Mouse (Mus musculus) heart, adult 2 months (tissue): Measurements from ENCODE around the gene Zswim3. TPM values are rescaled to one million over a fixed set of nuclear protein-coding genes. Genes with fewer than 3 reads are reported as not detected.
"Not testable (repeated sequence)": the region's sequence is repeated elsewhere in the genome, so short reads cannot be mapped to it uniquely, and the experiment has no call there.

ENCODE experiments used
- DNase-seq, 2 experiments: peaks; one replicate each; pipeline ENCODE4 v3.0.0; 2021
- H3K27ac ChIP-seq: fragments of 200-600 bp; 2 replicates; pipeline ENCODE4 v1.8.1; 2022
- H3K27me3 ChIP-seq: fragments of 200-500 bp; 2 replicates; pipeline ENCODE4 v1.6.1; 2012; ENCODE audit warnings: mild to moderate bottlenecking, low read length, inconsistent platforms, mixed read lengths; ENCODE audit not compliant: control insufficient read depth, insufficient read depth
- H3K36me3 ChIP-seq: fragments of 200-500 bp; 2 replicates; pipeline ENCODE4 v1.6.1; 2012; ENCODE audit warnings: low read length, inconsistent platforms; ENCODE audit not compliant: control insufficient read depth, insufficient read depth
- H3K4me1 ChIP-seq: fragments of 200-500 bp; 2 replicates; pipeline ENCODE4 v1.6.1; 2011; ENCODE audit warnings: low read length; ENCODE audit not compliant: control insufficient read depth, insufficient read depth
- H3K4me3 ChIP-seq: fragments of 200-600 bp; 2 replicates; pipeline ENCODE4 v1.8.1; 2022
- H3K79me2 ChIP-seq: fragments of 200-500 bp; replicated peaks from 2 replicates; pipeline ENCODE4 v1.6.1; 2012; ENCODE audit warnings: mild to moderate bottlenecking, inconsistent platforms, low read length, moderate library complexity, mixed read lengths; ENCODE audit not compliant: control insufficient read depth, insufficient read depth
- H3K9ac ChIP-seq: fragments of 200-500 bp; 2 replicates; pipeline ENCODE4 v1.6.1; 2012; ENCODE audit warnings: low read depth, mild to moderate bottlenecking, control low read depth, inconsistent platforms, low read length, mixed read lengths
- CTCF ChIP-seq: fragments of 200-600 bp; IDR thresholded peaks from 2 replicates; pipeline ENCODE4 v1.8.1; 2022; ENCODE audit warnings: antibody characterized with exemption, mild to moderate bottlenecking, moderate library complexity
- EP300 ChIP-seq: fragments of 200-500 bp; IDR thresholded peaks from 2 replicates; pipeline ENCODE4 v1.6.1; 2011; ENCODE audit warnings: low read depth, low read length, control low read depth; ENCODE audit not compliant: insufficient read depth
- POLR2A ChIP-seq: fragments of 200-500 bp; IDR thresholded peaks from 2 replicates; pipeline ENCODE4 v1.6.1; 2011; ENCODE audit warnings: mild to moderate bottlenecking, low read depth, low read length, control low read depth; ENCODE audit not compliant: insufficient read depth
- WGBS: fragments of 180-500 bp; shearing (Covaris S2); methylation state at CpG from one replicate; pipeline ENCODE4 v1.1.7; 2018; 5-methylcytosine and 5-hydroxymethylcytosine counted together
- intact Hi-C: fragments of 180-260 bp; cut with DNase I; formaldehyde crosslinking; loops from one replicate; pipeline ENCODE4 v1.15.1; 2025
- polyA plus RNA-seq: library from polyadenylated mRNA; depleted of rRNA; stranded (reverse); fragments of >200 nt; gene quantifications from 2 replicates; pipeline ENCODE4 v1.2.3, GENCODE M21; 2012
- total RNA-seq, 2 experiments: library from RNA; stranded (reverse); gene quantifications; 2 replicates each; pipeline ENCODE4 v1.2.3; 2021

Gene Zswim3
- total and polyA plus RNA-seq, 3 experiments, result 1.7 to 2.1 (median 2.1) TPM

GRCm38 (mm10) chr2:164859155-164859554 lies 54.3 kb downstream of the Zswim3 start:
- H3K4me1 ChIP-seq, result peaks cover 12% of the 10 kb centered on the region
- TF ChIP-seq EP300, result no peak
- TF ChIP-seq POLR2A, result no peak
- TF ChIP-seq CTCF, result no peak
- H3K36me3 ChIP-seq, result no peaks in the 10 kb centered on the region
- no peaks in the 10 kb centered on the region for H3K27me3 ChIP-seq
- H3K79me2 ChIP-seq, result no peaks in the 10 kb centered on the region
- no peak overlapping the region for H3K27ac ChIP-seq
- intact Hi-C loops, result no loop called here
- DNase-seq, result no peak
- H3K4me3 ChIP-seq, result no peak overlapping the region
- 72% methylated on average over 2 of the region's 2 CpGs for WGBS
- H3K9ac ChIP-seq, result no peak overlapping the region

- H3K27me3 ChIP-seq, result no peaks in the 10 kb centered on the region
- WGBS, result 85% methylated on average over 9 of the region's 9 CpGs
- intact Hi-C loops, result no loop called here
- H3K4me3 ChIP-seq, result no peak overlapping the region
- H3K79me2 ChIP-seq, result no peaks in the 10 kb centered on the region
- H3K27ac ChIP-seq, result no peak overlapping the region
- H3K9ac ChIP-seq, result no peak overlapping the region
- H3K4me1 ChIP-seq, result peaks cover 12% of the 10 kb centered on the region
- no peak for TF ChIP-seq POLR2A
- TF ChIP-seq EP300, result no peak
- TF ChIP-seq CTCF, result no peak
- H3K36me3 ChIP-seq, result no peaks in the 10 kb centered on the region
- no peak for DNase-seq
These were observed 54.9 kb downstream of the Zswim3 start for GRCm38 (mm10) chr2:164859640-164860432.

DNA sequence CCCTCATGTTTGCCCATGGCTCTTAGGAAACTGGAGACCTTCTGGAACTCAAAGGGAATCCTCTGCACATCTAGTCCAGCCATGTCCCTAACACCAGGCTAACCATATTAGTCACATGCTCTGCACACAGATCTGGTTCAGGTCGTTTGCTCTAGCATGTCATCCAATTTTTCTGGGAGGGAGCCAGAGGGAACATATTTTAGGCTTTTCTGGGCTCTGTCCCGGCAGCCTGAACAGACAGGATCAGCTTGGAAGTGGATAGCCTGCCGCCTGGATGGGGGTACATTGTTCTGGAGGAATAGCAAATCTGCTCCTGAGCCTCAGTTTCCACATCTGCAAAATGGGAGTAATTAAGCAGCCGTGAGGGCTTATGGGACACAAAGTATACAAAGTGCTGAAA lies 56.2 kb downstream of the Zswim3 start:
- no peak overlapping the region for H3K9ac ChIP-seq
- H3K4me1 ChIP-seq, result peaks cover 11% of the 10 kb centered on the region
- H3K27ac ChIP-seq, result peak overlapping the region; percentile 62
- no peaks in the 10 kb centered on the region for H3K27me3 ChIP-seq
- no peaks in the 10 kb centered on the region for H3K79me2 ChIP-seq
- TF ChIP-seq EP300 (no peak), CTCF (no peak), POLR2A (no peak)
- WGBS, result 52% methylated on average over 4 of the region's 4 CpGs
- no peak overlapping the region for H3K4me3 ChIP-seq
- intact Hi-C loops, result no loop called here
- no peak for DNase-seq
- H3K36me3 ChIP-seq, result no peaks in the 10 kb centered on the region

GRCm38 (mm10) chr2:164862179-164862861 lies 57.4 kb downstream of the Zswim3 start:
- intact Hi-C loops, result no loop called here
- no peaks in the 10 kb centered on the region for H3K79me2 ChIP-seq
- peak; percentile 66 to 77 for DNase-seq
- H3K4me3 ChIP-seq, result no peak overlapping the region
- WGBS, result 14% methylated on average over 9 of the region's 9 CpGs
- no peak overlapping the region for H3K9ac ChIP-seq
- H3K36me3 ChIP-seq, result no peaks in the 10 kb centered on the region
- peaks cover 16% of the 10 kb centered on the region for H3K4me1 ChIP-seq
- H3K27ac ChIP-seq, result peak overlapping the region; percentile 62
- H3K27me3 ChIP-seq, result no peaks in the 10 kb centered on the region
- no peak for TF ChIP-seq POLR2A
- TF ChIP-seq EP300, result no peak
- no peak for TF ChIP-seq CTCF

GRCm38 (mm10) chr2:164863411-164863810 lies 58.5 kb downstream of the Zswim3 start:
- intact Hi-C loops, DNase-seq, H3K9ac ChIP-seq, H3K4me3 ChIP-seq, H3K27ac ChIP-seq, H3K27me3 ChIP-seq, H3K36me3 ChIP-seq, H3K79me2 ChIP-seq: not testable (repeated sequence)
- peaks cover 16% of the 10 kb centered on the region for H3K4me1 ChIP-seq
- 95% methylated on average over 8 of the region's 9 CpGs for WGBS

- Histone ChIP-seq H3K27ac (no peak overlapping the region), H3K27me3 (no peaks in the 10 kb centered on the region), H3K4me3 (no peak overlapping the region), H3K9ac (no peak overlapping the region), H3K79me2 (no peaks in the 10 kb centered on the region), H3K36me3 (no peaks in the 10 kb centered on the region), H3K4me1 (peaks cover 16% of the 10 kb centered on the region)
- 63% methylated on average over 4 of the region's 4 CpGs for WGBS
- no peak for DNase-seq
- TF ChIP-seq EP300 (no peak), POLR2A (no peak), CTCF (no peak)
- intact Hi-C loops, result no loop called here
These were observed 59.7 kb downstream of the Zswim3 start for GRCm38 (mm10) chr2:164864593-164864992.
